Mouse (Mus musculus) liver, embryonic 14.5 days (tissue): ENCODE results near the gene Slc16a5. TPM values are rescaled to one million over a fixed set of nuclear protein-coding genes. Genes with fewer than 3 reads are reported as not detected.
A peak's percentile ranks its signal among the peaks of the same experiment; 100 is the strongest.
"Not testable (repeated sequence)": the region's sequence is repeated elsewhere in the genome, so short reads cannot be mapped to it uniquely, and the experiment has no call there.

ENCODE experiments used
- ATAC-seq: fragments of 200-750 bp; cut with Nextera tagmentation; 2 replicates; pipeline ENCODE4 v1.8.0; 2017; ENCODE audit warnings: moderate number of reproducible peaks, mild to moderate bottlenecking, moderate library complexity; ENCODE audit not compliant: insufficient read depth
- DNase-seq, 3 experiments: peaks; one replicate each; pipeline ENCODE4 v3.0.0-alpha.2; 2012 to 2013; ENCODE audit warnings: low read depth in 3 of 3, low spot score in 3 of 3
- H3K27ac ChIP-seq: fragments of 300-500 bp; sonication (generic); 2 replicates; pipeline ENCODE4 v1.5.1; 2014; ENCODE audit warnings: moderate library complexity, mild to moderate bottlenecking, control low read depth, inconsistent platforms
- H3K27me3 ChIP-seq: fragments of 300-500 bp; sonication (generic); 2 replicates; pipeline ENCODE4 v1.6.1; 2014; ENCODE audit warnings: mild to moderate bottlenecking, low read length, moderate library complexity; ENCODE audit not compliant: control insufficient read depth, insufficient read depth
- H3K36me3 ChIP-seq: fragments of 300-500 bp; sonication (generic); replicated peaks from 2 replicates; pipeline ENCODE4 v1.6.1; 2014; ENCODE audit warnings: low read depth; ENCODE audit not compliant: control insufficient read depth, insufficient read depth
- H3K4me1 ChIP-seq, 2 experiments: fragments of 200-500 bp in 1 of 2; fragments of 300-500 bp in 1 of 2; sonication (generic) in 1 of 2; replicated peaks; 2 replicates each; pipeline ENCODE4 v1.6.1; 2012 to 2014; ENCODE audit warnings: antibody characterized with exemption in 1 of 2, inconsistent platforms in 1 of 2, low read length in 1 of 2; ENCODE audit not compliant: control insufficient read depth in 2 of 2, insufficient read depth in 2 of 2
- H3K4me2 ChIP-seq: fragments of 300-500 bp; sonication (generic); 2 replicates; pipeline ENCODE4 v1.6.1; 2014; ENCODE audit warnings: low read depth, mild to moderate bottlenecking, control low read depth, moderate library complexity
- H3K4me3 ChIP-seq, 2 experiments: fragments of 200-500 bp in 1 of 2; fragments of 300-500 bp in 1 of 2; sonication (generic) in 1 of 2; 2 replicates each; pipeline ENCODE4 v1.5.1; 2012 to 2014; ENCODE audit warnings: low read depth in 2 of 2, low read length in 2 of 2, mild to moderate bottlenecking in 2 of 2, control low read depth in 1 of 2, inconsistent platforms in 1 of 2, moderate library complexity in 1 of 2; ENCODE audit not compliant: insufficient read depth in 1 of 2
- H3K9ac ChIP-seq: fragments of 300-500 bp; sonication (generic); replicated peaks from 2 replicates; pipeline ENCODE4 v1.6.1; 2014; ENCODE audit warnings: mild to moderate bottlenecking, control low read depth, moderate library complexity
- H3K9me3 ChIP-seq: fragments of 300-500 bp; sonication (generic); 2 replicates; pipeline ENCODE4 v1.6.1; 2016; ENCODE audit warnings: low read length, mixed read lengths; ENCODE audit not compliant: control insufficient read depth
- CTCF ChIP-seq: IDR thresholded peaks from 2 replicates; pipeline ENCODE4 v1.5.1; 2016; ENCODE audit warnings: antibody characterized with exemption, low read depth, control low read depth
- EP300 ChIP-seq: IDR thresholded peaks from 2 replicates; pipeline ENCODE4 v1.6.1; 2016; ENCODE audit warnings: antibody characterized with exemption, low read depth
- WGBS: fragments of 180-500 bp; shearing (Covaris S2); extraction: QIAGEN DNeasy Blood & Tissue Kit; methylation state at CpG from one replicate; pipeline ENCODE4 v1.1.7; 2014; ENCODE audit not compliant: insufficient replicate concordance; 5-methylcytosine and 5-hydroxymethylcytosine counted together
- polyA plus RNA-seq, 2 experiments: library from polyadenylated mRNA; depleted of rRNA in 1 of 2; stranded (reverse) in 1 of 2; unstranded in 1 of 2; fragments of >200 nt; fragmentation: Nextera tagmentation in 1 of 2; extraction: Ambion mirVana in 1 of 2; gene quantifications; 2 replicates each; pipeline versions ENCODE4 v1.2.1 to v1.2.3; 2012 to 2014

Slc16a5 gene
- polyA plus RNA-seq, 2 experiments, result 0.02 TPM; not detected in 1

DNA sequence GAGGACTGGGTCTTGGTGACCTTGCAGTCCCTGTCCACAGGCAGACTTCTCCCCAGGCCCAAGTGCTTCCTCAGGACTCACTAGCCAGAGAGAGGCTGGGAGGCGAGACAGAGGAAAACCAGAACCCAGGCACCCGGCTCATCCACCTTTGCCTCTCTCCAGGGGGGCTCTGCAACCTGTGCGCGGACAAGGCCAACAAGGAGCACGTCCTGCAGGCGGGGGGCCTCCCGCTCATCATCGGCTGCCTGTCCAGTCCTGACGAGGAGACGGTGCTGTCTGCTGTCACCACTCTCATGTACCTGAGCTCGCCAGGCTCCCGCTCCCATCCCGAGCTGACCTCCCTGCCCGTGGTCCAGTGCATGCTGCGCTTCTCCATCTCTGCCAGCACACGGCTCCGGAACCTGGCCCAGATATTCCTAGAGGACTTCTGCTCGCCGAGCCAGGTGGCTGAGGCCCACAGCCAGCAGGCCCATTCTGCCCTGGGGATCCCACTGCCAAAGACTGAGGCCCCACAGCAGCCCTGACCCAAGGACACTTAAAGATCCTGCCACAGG is 26.4 kb downstream of the Slc16a5 start:
- DNase-seq (no peak), ATAC-seq (no peak)
- no peak overlapping the region for H3K9ac ChIP-seq
- H3K4me1 ChIP-seq, result peaks cover 13 to 14% of the 10 kb centered on the region in 2 experiments
- H3K9me3 ChIP-seq, result no peaks in the 10 kb centered on the region
- no peaks in the 10 kb centered on the region for H3K36me3 ChIP-seq
- H3K4me3 ChIP-seq, result no peak overlapping the region
- H3K27me3 ChIP-seq, result no peaks in the 10 kb centered on the region
- H3K27ac ChIP-seq, result no peak overlapping the region
- no peak overlapping the region for H3K4me2 ChIP-seq
- TF ChIP-seq EP300, result no peak
- TF ChIP-seq CTCF, result no peak
- WGBS, result 78% methylated on average over 19 of the region's 19 CpGs

- ATAC-seq, result peak; percentile 8; the same call in 1 of the 2 replicates
- H3K36me3 ChIP-seq, result no peaks in the 10 kb centered on the region
- peak overlapping the region; percentile 73 for H3K9ac ChIP-seq
- DNase-seq, result no peak
- peak overlapping the region; percentile 58 to 72 for H3K4me3 ChIP-seq
- H3K4me1 ChIP-seq, result peaks cover 13 to 14% of the 10 kb centered on the region in 2 experiments
- WGBS, result 22% methylated on average over 25 of the region's 25 CpGs
- TF ChIP-seq CTCF, result no peak
- TF ChIP-seq EP300, result no peak
- H3K4me2 ChIP-seq, result peak overlapping the region; percentile 98
- H3K27me3 ChIP-seq, result no peaks in the 10 kb centered on the region
- H3K9me3 ChIP-seq, result no peaks in the 10 kb centered on the region
- H3K27ac ChIP-seq, result peak overlapping the region; percentile 41
Measured at GRCm38 (mm10) chr11:115490441-115491355, 28.4 kb downstream of the Slc16a5 start.

DNA sequence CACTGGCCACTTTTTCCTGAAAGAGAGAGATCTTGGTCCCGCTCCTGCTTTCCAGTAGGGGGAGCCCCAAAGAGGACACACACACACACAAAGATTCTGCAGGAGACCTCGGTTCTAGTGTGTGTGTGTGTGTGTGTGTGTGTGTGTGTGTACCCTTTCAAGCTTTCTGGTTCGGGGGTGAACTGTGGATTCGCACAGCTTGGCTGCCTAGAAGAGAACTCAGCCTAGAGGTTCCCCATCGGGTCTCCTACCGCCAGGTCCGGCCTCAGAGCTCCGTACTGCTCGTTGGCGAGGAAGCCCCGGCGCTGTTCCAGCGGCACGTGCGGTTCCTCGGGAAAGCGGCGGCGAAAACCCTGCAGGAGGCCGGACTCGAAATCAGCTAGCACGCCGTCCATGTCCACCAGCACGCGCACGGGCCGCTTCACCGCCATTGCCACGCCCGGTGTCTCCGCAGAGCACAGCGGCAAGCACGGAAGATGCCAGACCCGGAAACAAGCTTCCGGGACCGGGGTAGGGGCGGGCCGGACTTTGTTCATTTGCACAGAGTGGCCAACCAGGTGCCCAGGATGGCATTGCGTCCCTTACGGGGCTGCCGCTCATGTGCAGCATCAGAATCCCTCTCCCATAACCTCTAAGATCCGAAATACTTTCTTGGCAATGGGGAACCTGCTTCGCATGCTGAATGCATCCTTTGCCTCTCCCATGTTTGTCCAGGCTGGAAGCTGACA is 29.2 kb downstream of the Slc16a5 start, which contains the start of gene Nt5c:
Nt5c (minus strand) TSS at position 507 of the 728 bp plus-strand sequence.
- Histone ChIP-seq H3K27ac (peak within 1 kb of the TSS; percentile 41), H3K4me3 (peak within 1 kb of the TSS; percentile 58 to 72), H3K27me3 (no peaks in the 10 kb centered on the region), H3K9ac (peak within 1 kb of the TSS; percentile 73), H3K4me2 (peak within 1 kb of the TSS; percentile 98), H3K9me3 (no peaks in the 10 kb centered on the region), H3K36me3 (no peaks in the 10 kb centered on the region), H3K4me1 (peaks cover 13 to 14% of the 10 kb centered on the region in 2 experiments)
- TF ChIP-seq EP300 (no peak), CTCF (peak; percentile 90)
- ATAC-seq (peak; percentile 93), DNase-seq (peak in 2 of 3 experiments; percentile 69 to 74)
- WGBS, result under 1% methylated on average over 43 of the region's 43 CpGs

DNA sequence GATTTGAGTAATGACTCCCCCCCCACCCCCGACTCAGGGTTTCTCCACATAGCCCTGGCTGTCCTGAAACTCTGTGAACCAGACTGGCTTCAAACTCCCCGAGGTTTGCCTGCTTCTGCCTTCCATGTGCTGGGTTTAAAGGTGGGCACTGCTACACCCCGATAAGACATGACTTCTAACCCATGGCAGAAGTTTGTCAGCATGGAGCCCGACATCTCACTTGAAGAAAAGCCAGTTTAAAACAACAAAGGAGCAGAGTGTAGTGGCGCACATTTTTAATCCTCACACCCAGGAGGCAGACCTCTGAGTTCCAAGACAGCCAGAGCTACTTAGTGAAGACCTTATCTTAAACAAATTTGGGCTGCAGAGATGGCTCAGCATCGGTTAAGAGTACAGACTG is 30.1 kb downstream of the Slc16a5 start:
- no peak for ATAC-seq

GRCm38 (mm10) chr11:115496559-115496958 is 34.3 kb downstream of the Slc16a5 start:
- H3K9me3 ChIP-seq, ATAC-seq, H3K27ac ChIP-seq, H3K4me2 ChIP-seq, DNase-seq, H3K9ac ChIP-seq, H3K27me3 ChIP-seq, H3K4me3 ChIP-seq: not testable (repeated sequence)
- Histone ChIP-seq H3K36me3 (peaks cover 44% of the 10 kb centered on the region), H3K4me1 (peaks cover 9 to 10% of the 10 kb centered on the region in 2 experiments; a peak in 3 of 4 replicates)
- WGBS, result 78% methylated on average over 9 of the region's 9 CpGs

More for the DNA sequence above, 30.1 kb downstream of the Slc16a5 start:
- no peak overlapping the region; the same call in 1 of the 2 replicates for H3K27ac ChIP-seq
- peaks cover 13 to 14% of the 10 kb centered on the region in 2 experiments for H3K4me1 ChIP-seq
- no peaks in the 10 kb centered on the region for H3K27me3 ChIP-seq
- no peaks in the 10 kb centered on the region for H3K9me3 ChIP-seq
- peaks cover 3% of the 10 kb centered on the region for H3K36me3 ChIP-seq
- H3K4me3 ChIP-seq, result peak overlapping the region; percentile 58 to 72
- no peak for DNase-seq
- H3K4me2 ChIP-seq, result peak overlapping the region; percentile 98
- TF ChIP-seq CTCF (no peak), EP300 (no peak)
- 19% methylated on average over 6 of the region's 6 CpGs for WGBS
- H3K9ac ChIP-seq, result peak overlapping the region; percentile 73
